Mouse (Mus musculus) adrenal gland, postnatal 10 days (tissue): Measurements from ENCODE around the gene Polr2f. TPM values are rescaled to one million over a fixed set of nuclear protein-coding genes. Genes with fewer than 3 reads are reported as not detected.

Source experiments
- DNase-seq: peaks from one replicate; pipeline ENCODE4 v3.0.0; 2021; ENCODE audit warnings: mixed read lengths
- total RNA-seq, 2 experiments: library from RNA; stranded (reverse); gene quantifications; 2 replicates each; pipeline ENCODE4 v1.2.3; 2021

Polr2f gene
- total RNA-seq, 2 experiments from 2014 or later = 145 TPM

DNA sequence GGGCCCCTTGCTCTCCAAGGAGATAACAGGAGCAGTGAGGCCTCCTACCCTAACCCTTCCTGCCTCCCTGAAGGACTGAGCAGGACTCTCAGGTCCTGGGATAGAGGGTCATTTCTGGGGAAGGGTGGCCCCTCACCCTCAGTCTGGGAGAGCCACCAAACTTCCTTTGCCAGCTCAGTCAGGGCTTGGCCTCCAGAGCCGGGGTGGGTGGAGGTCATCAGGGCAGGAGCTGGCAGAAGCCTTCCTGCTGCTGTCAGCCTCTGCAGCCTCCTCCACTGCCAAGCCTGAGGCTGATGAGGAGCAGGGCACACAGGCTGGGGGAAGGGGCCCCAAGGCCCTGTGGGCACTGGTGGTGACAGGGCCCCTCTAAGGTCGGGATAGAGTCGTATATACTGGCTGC lies 14.8 kb downstream of the Polr2f start:
- DNase-seq = peak; percentile 62

- DNase-seq = no peak
Observed at GRCm38 (mm10) chr15:79162301-79162700, 21.5 kb downstream of the Polr2f start.

- no peak for DNase-seq
Observed at GRCm38 (mm10) chr15:79162822-79163221, 22.0 kb downstream of the Polr2f start.

GRCm38 (mm10) chr15:79164251-79164650 lies 23.4 kb downstream of the Polr2f start:
- no peak for DNase-seq

DNA sequence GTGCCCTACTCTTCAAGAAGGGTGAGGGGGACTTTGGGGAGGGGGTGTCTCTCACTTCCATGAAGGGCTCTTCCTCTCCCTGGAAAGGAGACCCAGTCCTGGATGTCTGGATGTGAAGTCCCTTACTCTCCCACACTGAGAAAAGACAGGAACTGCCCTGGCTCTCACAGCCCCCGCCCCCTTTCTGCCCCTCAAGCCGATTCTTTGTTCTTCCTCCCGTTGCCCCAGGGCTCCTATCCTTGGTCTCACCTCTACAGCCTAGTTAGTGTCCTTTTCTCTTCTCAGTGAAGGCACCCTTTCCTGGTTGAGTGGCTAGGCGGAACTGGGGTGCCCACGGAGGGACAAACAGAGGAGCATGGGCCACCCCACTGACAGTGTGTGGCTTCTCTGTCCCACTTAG lies 24.3 kb downstream of the Polr2f start, which contains the start of gene Sox10:
TSS of gene Sox10 (minus strand) at position 101 of the 400 bp plus-strand sequence.
- DNase-seq = no peak

DNA sequence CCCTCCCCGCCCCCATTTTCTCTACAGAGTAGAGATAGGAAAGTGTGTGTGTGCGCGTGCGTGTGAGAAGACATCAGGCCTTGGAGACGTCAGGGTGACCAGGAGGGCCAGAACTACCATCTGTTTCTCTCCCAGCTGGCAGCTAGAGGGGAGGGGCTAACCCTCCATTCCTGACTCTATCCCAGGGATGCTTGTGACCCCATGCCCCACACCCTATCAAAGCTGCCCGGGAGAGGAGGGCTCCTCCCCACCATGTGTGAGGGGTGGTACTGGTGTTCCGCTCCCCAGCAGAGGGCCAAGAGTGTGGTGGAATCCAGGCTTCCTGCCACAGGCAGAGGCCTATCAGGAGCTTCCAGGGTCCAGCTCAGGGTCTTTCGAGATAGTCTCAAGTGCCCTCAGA lies 25.9 kb downstream of the Polr2f start:
- DNase-seq = no peak

GRCm38 (mm10) chr15:79176905-79177304 lies 36.1 kb downstream of the Polr2f start:
- no peak for DNase-seq

DNA sequence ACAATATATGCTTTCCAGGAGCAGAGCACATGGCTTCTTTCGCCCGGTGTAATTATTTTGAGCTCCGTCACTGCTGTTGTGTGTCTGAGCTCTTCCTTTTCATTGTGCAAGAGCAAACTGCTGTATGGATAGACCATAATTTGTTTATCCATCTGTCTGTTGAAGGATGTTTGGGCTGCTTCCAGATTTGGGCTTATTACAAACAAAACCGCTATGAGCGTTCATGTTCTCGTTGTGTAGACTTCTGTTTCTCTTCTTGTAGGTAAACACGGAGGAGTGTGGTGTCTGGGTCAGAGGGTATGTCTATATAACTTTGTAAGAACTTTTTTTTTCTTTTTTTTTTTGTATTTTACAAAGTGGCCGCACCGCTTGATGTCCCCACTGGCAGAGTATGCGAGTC lies 44.4 kb downstream of the Polr2f start:
- DNase-seq = no peak

DNA sequence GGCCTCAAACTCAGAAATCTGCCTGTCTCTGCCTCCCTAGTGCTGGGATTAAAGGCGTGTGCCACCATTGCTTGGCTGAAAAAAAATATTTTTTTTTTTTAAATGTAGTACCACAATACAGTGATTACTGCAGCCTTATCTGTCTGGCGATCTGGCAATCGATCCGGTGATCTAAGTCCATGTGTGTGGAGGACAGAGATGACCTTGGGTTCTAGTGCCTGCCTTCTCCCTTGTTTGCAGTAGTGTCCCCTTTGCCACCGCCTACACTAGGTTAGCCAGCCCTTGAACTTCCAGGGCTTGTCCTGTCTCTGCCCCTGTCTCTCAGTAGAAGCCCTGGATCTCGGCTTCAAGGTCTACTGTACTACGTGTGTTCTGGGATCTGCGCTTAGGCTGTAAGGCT lies 47.0 kb downstream of the Polr2f start:
- DNase-seq = no peak

DNA sequence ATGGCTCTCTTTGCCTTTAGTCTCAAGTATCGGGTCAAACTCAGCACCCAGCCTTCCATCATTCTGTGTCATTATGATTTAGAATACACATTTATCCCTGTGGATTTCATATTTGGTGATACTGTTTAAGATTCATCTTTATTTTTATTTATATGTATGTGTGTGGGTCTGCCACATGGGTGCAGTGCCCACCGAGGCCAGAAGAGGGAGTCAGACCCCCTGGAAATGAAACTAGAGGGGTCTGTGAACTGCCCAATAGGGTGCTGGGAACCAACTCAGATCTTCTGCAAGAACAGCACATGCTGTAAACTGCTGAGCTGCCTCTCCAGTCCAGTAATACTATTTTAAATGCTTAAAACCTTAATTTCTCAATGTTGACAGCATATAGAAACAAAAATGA lies 50.6 kb downstream of the Polr2f start:
- no peak for DNase-seq

DNA sequence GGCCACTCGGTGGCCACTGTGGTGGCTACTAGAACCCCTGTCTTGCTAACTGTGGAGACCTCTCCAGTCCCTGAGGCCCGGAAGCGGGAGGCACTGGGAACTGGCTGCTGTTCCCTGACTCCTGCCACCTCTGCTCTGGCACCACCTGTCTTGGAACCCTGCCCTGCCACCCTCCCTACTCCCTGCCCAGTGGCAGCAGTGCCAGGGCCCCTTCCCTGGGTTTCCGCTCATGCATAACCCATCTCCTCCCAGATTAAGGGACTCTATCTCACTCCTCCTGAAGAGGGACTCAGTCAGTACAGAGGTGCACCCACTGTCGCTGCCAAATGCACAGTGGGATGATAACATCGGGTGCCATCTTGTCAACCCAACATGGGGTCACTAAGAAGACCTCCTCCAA lies 51.6 kb downstream of the Polr2f start:
- DNase-seq = no peak

GRCm38 (mm10) chr15:79192885-79193845 lies 52.4 kb downstream of the Polr2f start:
- DNase-seq = peak; percentile 28

- no peak for DNase-seq
Observed at GRCm38 (mm10) chr15:79194048-79194447, 53.2 kb downstream of the Polr2f start.

- no peak for DNase-seq
Observed at GRCm38 (mm10) chr15:79194946-79195345, 54.1 kb downstream of the Polr2f start.

- peak; percentile 51 for DNase-seq
Observed at GRCm38 (mm10) chr15:79195492-79195891, 54.7 kb downstream of the Polr2f start.

DNA sequence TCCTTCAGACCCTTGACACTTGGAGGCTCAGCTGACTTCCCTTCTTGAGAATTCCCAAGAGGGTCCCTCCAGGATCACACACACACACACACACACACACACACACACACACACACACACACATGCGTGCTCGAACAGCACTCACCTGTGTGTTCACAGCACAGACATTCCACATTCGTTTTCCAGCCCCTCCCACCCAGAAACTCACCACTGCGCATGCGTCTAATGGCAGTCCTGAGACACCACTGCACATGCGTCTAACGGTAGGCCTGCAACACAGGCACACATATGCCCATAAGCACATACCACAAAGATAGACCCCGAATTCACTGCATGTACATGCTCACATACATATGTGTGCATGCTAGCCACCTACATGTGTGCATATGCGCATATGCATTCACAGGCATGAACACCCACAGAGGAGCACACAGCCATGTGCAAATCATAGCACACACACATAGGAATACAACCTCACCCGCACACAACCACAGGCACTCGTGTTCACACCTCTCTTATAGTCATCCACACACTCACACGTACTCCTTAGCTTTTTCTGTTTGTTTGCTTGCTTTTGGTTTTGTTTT lies 58.7 kb downstream of the Polr2f start:
- no peak for DNase-seq

Other genes starting within 250 kb of the Polr2f start
- not detected for gene Gm49510, start 241.3 kb upstream of the Polr2f start, total RNA-seq
- gene Sh3bp1, start 241.2 kb upstream of the Polr2f start, total RNA-seq = 10 to 100 TPM; 11.7 to 17.1 TPM
- gene Pdxp, start 227.1 kb upstream of the Polr2f start, total RNA-seq = 1 to 10 TPM; 5.2 to 6.1 TPM
- 100 to 1,000 TPM; 601 to 606 TPM for gene Lgals1, start 214.3 kb upstream of the Polr2f start, total RNA-seq
- gene Nol12, start 206.1 kb upstream of the Polr2f start, total RNA-seq = 10 to 100 TPM; 34.4 to 35.2 TPM
- 10 to 100 TPM; 87.8 to 88.2 TPM for gene Triobp, start 193.3 kb upstream of the Polr2f start, total RNA-seq
- gene H1f0, start 112.6 kb upstream of the Polr2f start, total RNA-seq = 100 to 1,000 TPM; 195 to 222 TPM
- under 1 TPM; 0.30 to 0.48 TPM for gene Galr3, start 99.1 kb upstream of the Polr2f start, total RNA-seq
- gene Ankrd54, start 78.1 kb upstream of the Polr2f start, total RNA-seq = 10 to 100 TPM; 19.2 to 21.4 TPM
- gene Eif3l, start 65.8 kb upstream of the Polr2f start, total RNA-seq = 100 to 1,000 TPM; 172 to 182 TPM
- gene Micall1, start 32.1 kb upstream of the Polr2f start, total RNA-seq = 10 to 100 TPM; 29.0 to 33.4 TPM
- gene 1700088E04Rik, start 244 bp downstream of the Polr2f start, total RNA-seq = 1 to 10 TPM; 3.5 to 3.7 TPM
- 1 to 10 TPM; 4.7 to 5.3 TPM for gene Sox10, start 24.2 kb downstream of the Polr2f start, total RNA-seq
- gene Pick1, start 88.2 kb downstream of the Polr2f start, total RNA-seq = 10 to 100 TPM; 18.9 to 28.4 TPM
- gene Gm49486, start 88.4 kb downstream of the Polr2f start, total RNA-seq = under 1 TPM; 0.24 to 0.45 TPM
- under 1 TPM in 1 of 2 experiments, not detected in 1; 0.15 TPM for gene Slc16a8, start 113.8 kb downstream of the Polr2f start, total RNA-seq
- under 1 TPM; 0.85 to 0.99 TPM for gene Baiap2l2, start 144.5 kb downstream of the Polr2f start, total RNA-seq
- 10 to 100 TPM; 27.0 to 27.5 TPM for gene Pla2g6, start 187.4 kb downstream of the Polr2f start, total RNA-seq
- 10 to 100 TPM in 1 of 2 experiments, 1 to 10 TPM in 1; 3.6 to 10.8 TPM for gene Maff, start 205.6 kb downstream of the Polr2f start, total RNA-seq